In the genomic region with DNA sequence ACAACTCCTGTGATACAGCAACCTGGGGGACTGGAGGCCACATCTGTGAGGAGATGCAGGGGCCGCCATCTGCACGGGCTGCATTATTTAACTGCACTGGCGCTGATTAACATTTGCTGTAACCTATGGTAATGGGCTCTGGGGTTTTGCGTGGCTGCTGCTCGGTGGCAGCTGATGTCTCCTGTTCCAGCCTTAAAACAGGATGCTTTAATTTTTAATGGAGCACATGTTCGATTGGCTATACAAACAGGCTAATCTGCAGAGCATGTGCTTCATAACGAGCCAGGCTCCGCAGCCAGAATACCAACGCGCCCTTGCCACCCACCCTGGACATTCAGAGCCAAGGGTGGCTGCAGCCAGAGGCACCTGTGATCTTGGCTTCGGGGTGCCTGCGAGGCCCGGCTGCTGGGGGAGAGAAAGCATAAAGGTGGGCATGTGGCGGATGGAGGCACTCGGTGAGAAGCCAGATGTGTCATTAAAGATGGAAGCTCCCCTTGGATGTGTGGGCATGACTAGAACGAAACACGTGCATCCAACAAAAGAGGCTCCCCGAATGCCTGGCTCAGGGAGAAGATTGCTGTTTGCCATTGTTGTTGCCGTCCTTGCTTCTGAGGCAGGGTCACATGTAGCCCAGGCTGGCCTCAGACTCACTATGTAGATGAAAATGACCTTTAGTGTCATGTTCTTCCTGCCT, we compare ENCODE assay signal across 18 mouse cellular contexts.
DNase-seq lines count a peak whose midpoint lies in the region; ATAC-seq and TF ChIP-seq lines count a peak whose summit lies in the region.
"Had no signal": no experiment of that assay in that cellular context is flagged by ENCODE, and none has a peak within 500 bp of the region (broad histone marks: within the 10 kb centered on the region; RNA-seq: fewer than 3 reads in every experiment).

No protein-coding gene starts in this region.

- 48% methylated on average over 19 of the region's 19 CpGs for WGBS in hindbrain, embryonic 16.5 days
- WGBS in midbrain, embryonic 14.5 days = 48% methylated on average over 19 of the region's 19 CpGs
- 30% methylated on average over 19 of the region's 19 CpGs for WGBS in neural tube, embryonic 15.5 days
- 94% methylated on average over 19 of the region's 19 CpGs for WGBS in intestine, postnatal 0 days
- WGBS in heart, embryonic 11.5 days (ENCODE audit: insufficient replicate concordance) = 88% methylated on average over 19 of the region's 19 CpGs

- no peak overlapping the region for H3K9ac ChIP-seq in hindbrain, embryonic 16.5 days (ENCODE audit: low read depth, low read length)
- H3K9ac ChIP-seq in midbrain, embryonic 14.5 days (replicated peaks; ENCODE audit: low read length) = no peak overlapping the region
- no peak overlapping the region for H3K9ac ChIP-seq in neural tube, embryonic 15.5 days (replicated peaks)
- H3K9ac ChIP-seq in intestine, postnatal 0 days (ENCODE audit: low read depth, low read length) = no peak overlapping the region
- no peak overlapping the region for H3K9ac ChIP-seq in heart, embryonic 11.5 days (ENCODE audit: low read depth, low read length)
- H3K9ac ChIP-seq: embryonic facial prominence, embryonic 13.5 days; heart, embryonic 15.5 days; kidney, embryonic 15.5 days; liver, embryonic 12.5 days had no signal

- H3K36me3 ChIP-seq in hindbrain, embryonic 16.5 days (ENCODE audit: control insufficient read depth, insufficient read depth, low read length) = no peaks in the 10 kb centered on the region
- no peaks in the 10 kb centered on the region for H3K36me3 ChIP-seq in midbrain, embryonic 14.5 days (ENCODE audit: control insufficient read depth, insufficient read depth, low read length)
- H3K36me3 ChIP-seq in neural tube, embryonic 15.5 days = no peaks in the 10 kb centered on the region
- H3K36me3 ChIP-seq in intestine, postnatal 0 days (ENCODE audit: control insufficient read depth, insufficient read depth) = no peaks in the 10 kb centered on the region
- no peaks in the 10 kb centered on the region for H3K36me3 ChIP-seq in heart, embryonic 11.5 days (ENCODE audit: control insufficient read depth, insufficient read depth, low read length)
- H3K36me3 ChIP-seq: embryonic facial prominence, embryonic 13.5 days; heart, embryonic 15.5 days; kidney, embryonic 15.5 days; liver, embryonic 12.5 days had no signal

- H3K4me2 ChIP-seq in hindbrain, embryonic 16.5 days (ENCODE audit: low read length) = no peak overlapping the region
- H3K4me2 ChIP-seq in midbrain, embryonic 14.5 days (ENCODE audit: low read length) = no peak overlapping the region
- no peak overlapping the region for H3K4me2 ChIP-seq in neural tube, embryonic 15.5 days
- no peak overlapping the region for H3K4me2 ChIP-seq in intestine, postnatal 0 days (replicated peaks; ENCODE audit: low read depth)
- no peak overlapping the region for H3K4me2 ChIP-seq in heart, embryonic 11.5 days
- H3K4me2 ChIP-seq: embryonic facial prominence, embryonic 13.5 days; heart, embryonic 15.5 days; kidney, embryonic 15.5 days; liver, embryonic 12.5 days had no signal

- peak; percentile 25 to 40 for DNase-seq in layer of hippocampus, postnatal 14 days (ENCODE audit: low spot score in 2 of 2)
- no peak for DNase-seq in layer of hippocampus, adult 18-20 months (ENCODE audit: low spot score in 2 of 2)
- peak; percentile 69 for DNase-seq in midbrain, embryonic 14.5 days
- DNase-seq: heart, adult 2 months; heart, postnatal 4 days; lung, adult 2 months; thymus, postnatal 25 days had no signal

- H3K4me3 ChIP-seq in hindbrain, embryonic 16.5 days (ENCODE audit: low read length) = no peak overlapping the region
- no peak overlapping the region for H3K4me3 ChIP-seq in midbrain, embryonic 14.5 days (replicated peaks; ENCODE audit: low read depth, low read length)
- H3K4me3 ChIP-seq in neural tube, embryonic 15.5 days (replicated peaks) = no peak overlapping the region
- H3K4me3 ChIP-seq in intestine, postnatal 0 days (ENCODE audit: low read depth, low read length) = no peak overlapping the region
- H3K4me3 ChIP-seq in heart, embryonic 11.5 days (ENCODE audit: low read depth, low read length) = no peak overlapping the region
- H3K4me3 ChIP-seq: embryonic facial prominence, embryonic 13.5 days; heart, adult 2 months; heart, embryonic 15.5 days; kidney, embryonic 15.5 days; liver, embryonic 12.5 days; megakaryocyte, embryonic 14.5 days; myocyte had no signal

- no peak overlapping the region for H3K27ac ChIP-seq in hindbrain, embryonic 16.5 days (ENCODE audit: low read depth, low read length)
- peak overlapping the region; percentile 61 for H3K27ac ChIP-seq in midbrain, embryonic 14.5 days (replicated peaks; ENCODE audit: low read depth, low read length)
- peak overlapping the region; percentile 67; the same call in 1 of the 2 replicates for H3K27ac ChIP-seq in neural tube, embryonic 15.5 days (replicated peaks)
- no peak overlapping the region for H3K27ac ChIP-seq in intestine, postnatal 0 days (ENCODE audit: low read depth, low read length)
- no peak overlapping the region for H3K27ac ChIP-seq in heart, embryonic 11.5 days (ENCODE audit: low read depth, low read length)
- H3K27ac ChIP-seq: embryonic facial prominence, embryonic 13.5 days; heart, adult 2 months; heart, embryonic 15.5 days; kidney, embryonic 15.5 days; liver, embryonic 12.5 days had no signal

- peak; percentile 50; the same call in 1 of the 2 replicates for ATAC-seq in hindbrain, embryonic 16.5 days
- peak; percentile 55 for ATAC-seq in midbrain, embryonic 14.5 days (ENCODE audit: low FRiP score, low TSS enrichment)
- peak; percentile 76 for ATAC-seq in neural tube, embryonic 15.5 days (ENCODE audit: low FRiP score)
- no peak for ATAC-seq in intestine, postnatal 0 days
- no peak for ATAC-seq in heart, embryonic 11.5 days (replicated peaks; ENCODE audit: insufficient number of reproducible peaks, low FRiP score, low TSS enrichment)
- ATAC-seq: intestine, embryonic 16.5 days; liver, embryonic 12.5 days had no signal

- no peak for TF ChIP-seq CTCF in intestine, postnatal 0 days (IDR thresholded peaks at IDR 0.05; ENCODE audit: low read depth)

- peaks cover 6% of the 10 kb centered on the region for H3K4me1 ChIP-seq in hindbrain, embryonic 16.5 days (ENCODE audit: control insufficient read depth, insufficient read depth, low read depth, low read length)
- H3K4me1 ChIP-seq in midbrain, embryonic 14.5 days (ENCODE audit: control insufficient read depth, insufficient read depth, low read length) = peaks cover 20% of the 10 kb centered on the region
- H3K4me1 ChIP-seq in neural tube, embryonic 15.5 days = peaks cover 12% of the 10 kb centered on the region
- H3K4me1 ChIP-seq in intestine, postnatal 0 days (replicated peaks; ENCODE audit: control insufficient read depth, insufficient read depth, low read length) = no peaks in the 10 kb centered on the region
- H3K4me1 ChIP-seq in heart, embryonic 11.5 days (ENCODE audit: control insufficient read depth, insufficient read depth, low read length) = no peaks in the 10 kb centered on the region
- H3K4me1 ChIP-seq: heart, embryonic 15.5 days; liver, embryonic 12.5 days had no signal

- H3K9me3 ChIP-seq in hindbrain, embryonic 16.5 days (ENCODE audit: control insufficient read depth, low read length) = no peaks in the 10 kb centered on the region
- H3K9me3 ChIP-seq in midbrain, embryonic 14.5 days (ENCODE audit: control insufficient read depth, low read length) = no peaks in the 10 kb centered on the region
- no peaks in the 10 kb centered on the region for H3K9me3 ChIP-seq in neural tube, embryonic 15.5 days (replicated peaks)
- H3K9me3 ChIP-seq in intestine, postnatal 0 days (ENCODE audit: control insufficient read depth) = no peaks in the 10 kb centered on the region
- no peaks in the 10 kb centered on the region for H3K9me3 ChIP-seq in heart, embryonic 11.5 days (replicated peaks; ENCODE audit: control insufficient read depth, low read length)
- H3K9me3 ChIP-seq: embryonic facial prominence, embryonic 13.5 days; heart, embryonic 15.5 days; kidney, embryonic 15.5 days had no signal

- H3K27me3 ChIP-seq in hindbrain, embryonic 16.5 days (replicated peaks; ENCODE audit: control insufficient read depth, insufficient read depth, low read length) = no peaks in the 10 kb centered on the region
- H3K27me3 ChIP-seq in midbrain, embryonic 14.5 days (ENCODE audit: control insufficient read depth, insufficient read depth, low read length) = no peaks in the 10 kb centered on the region
- no peaks in the 10 kb centered on the region for H3K27me3 ChIP-seq in neural tube, embryonic 15.5 days (replicated peaks)
- H3K27me3 ChIP-seq in intestine, postnatal 0 days (replicated peaks; ENCODE audit: control insufficient read depth, insufficient read depth, low read length) = no peaks in the 10 kb centered on the region
- no peaks in the 10 kb centered on the region for H3K27me3 ChIP-seq in heart, embryonic 11.5 days (ENCODE audit: control insufficient read depth, insufficient read depth, low read length)
- H3K27me3 ChIP-seq: embryonic facial prominence, embryonic 13.5 days; heart, embryonic 15.5 days; kidney, embryonic 15.5 days; liver, embryonic 12.5 days had no signal

Comparison
In these comparisons a context has a peak if more than half of its experiments do, and no peak if none do; other contexts are left out.
1. DNase-seq: peak in layer of hippocampus, postnatal 14 days (2 of 2) and midbrain, embryonic 14.5 days (single experiment); none in layer of hippocampus, adult 18-20 months (0 of 2).
2. ATAC-seq: peak in hindbrain, embryonic 16.5 days (single experiment), midbrain, embryonic 14.5 days (single experiment) and neural tube, embryonic 15.5 days (single experiment); none in intestine, postnatal 0 days (single experiment) and heart, embryonic 11.5 days (single experiment).
3. H3K27ac ChIP-seq: peak in midbrain, embryonic 14.5 days (single experiment) and neural tube, embryonic 15.5 days (single experiment); none in hindbrain, embryonic 16.5 days (single experiment), intestine, postnatal 0 days (single experiment) and heart, embryonic 11.5 days (single experiment).